Mouse (Mus musculus): ENCODE results near the gene Slc17a1. TPM values are rescaled to one million over a fixed set of nuclear protein-coding genes. Genes with fewer than 3 reads are reported as not detected.
A peak's percentile ranks its signal among the peaks of the same experiment; 100 is the strongest.

Gene Slc17a1
- total and polyA plus RNA-seq, 3 experiments = not detected

- Histone ChIP-seq H3K27me3 (replicated peaks) (no peaks in the 10 kb centered on the region), H3K9ac (ENCODE audit: insufficient read depth, low read depth) (no peak overlapping the region), H3K4me2 (ENCODE audit: insufficient read depth, low read depth, poor library complexity, severe bottlenecking) (no peak overlapping the region), H3K4me3 (replicated peaks in 1 of 3; ENCODE audit: low read depth in 2 of 3, low read length in 2 of 3, poor library complexity in 1 of 3) (no peak overlapping the region), H3K36me3 (replicated peaks in 1 of 2; ENCODE audit: control insufficient read depth in 1 of 2, insufficient read depth in 1 of 2, low read length in 1 of 2) (no peaks in the 10 kb centered on the region), H3K27ac (ENCODE audit: insufficient read depth, low read depth) (no peak overlapping the region), H3K79me2 (replicated peaks; ENCODE audit: control insufficient read depth, extremely low read depth, insufficient read depth, poor library complexity, severe bottlenecking) (no peaks in the 10 kb centered on the region), H3K4me1 (ENCODE audit: control insufficient read depth in 1 of 2, insufficient read depth in 2 of 2) (peaks cover 0 to 6% of the 10 kb centered on the region in 2 experiments; a peak in 1 of 4 replicates), H3K9me3 (replicated peaks; ENCODE audit: low read length) (no peaks in the 10 kb centered on the region)
- in situ Hi-C loops (cut with MboI; ENCODE audit: low pct_ligation_motif_present, low pct_unique_long_range_greater_than_20kb, low sequenced_read_pairs) (no loop called here), dilution Hi-C loops (cut with MboI; ENCODE audit: extremely low pct_ligation_motif_present, extremely low pct_unique_long_range_greater_than_20kb, low sequenced_read_pairs) (no loop called here)
- DNase-seq (ENCODE audit: extremely low read depth) = peak; percentile 29
- peak; percentile 53 for TF ChIP-seq RAD21 (IDR thresholded peaks at IDR 0.05; ENCODE audit: low read depth, low read length)
- TF ChIP-seq CTCF (conservative IDR thresholded peaks at IDR 0.05 in 1 of 2, IDR thresholded peaks at IDR 0.05 in 1 of 2; ENCODE audit: low read depth in 2 of 2, low read length in 2 of 2) = peak; percentile 15 to 57; a peak in 2 of 4 replicates
- no peak for TF ChIP-seq MXI1 (IDR thresholded peaks at IDR 0.05; ENCODE audit: low read depth, low read length)
- peak; percentile 47 for TF ChIP-seq SMC3 (IDR thresholded peaks at IDR 0.05; ENCODE audit: low read depth, low read length)
Observed at GRCm38 (mm10) chr13:23942861-23943260, 75.3 kb downstream of the Slc17a1 start.

Other genes with a start within 250 kb of the Slc17a1 start
Only the 20 nearest of the 23 such genes appear.
- 436 and 456 TPM in 2 replicates for gene Hist1h2bc, start 183.6 kb upstream of the Slc17a1 start, total RNA-seq (2012; rRNA removed)
- 16.1 and 17.4 TPM in 2 replicates for gene Hist1h2bc, start 183.6 kb upstream of the Slc17a1 start, total RNA-seq (2014; rRNA removed)
- 1.1 and 2.2 TPM in 2 replicates for gene Hist1h2bc, start 183.6 kb upstream of the Slc17a1 start, polyA plus RNA-seq (2012; ENCODE audit: insufficient read length, low read depth)
- 0.38 and 0.76 TPM in 2 replicates for gene Hist1h1t, start 171.9 kb upstream of the Slc17a1 start, total RNA-seq (2012; rRNA removed)
- not detected in 2 replicates for gene Hist1h1t, start 171.9 kb upstream of the Slc17a1 start, total RNA-seq (2014; rRNA removed)
- not detected in 2 replicates for gene Hist1h1t, start 171.9 kb upstream of the Slc17a1 start, polyA plus RNA-seq (2012; ENCODE audit: insufficient read length, low read depth)
- 1,176 and 1,374 TPM in 2 replicates for gene Hist1h4c, start 169.3 kb upstream of the Slc17a1 start, total RNA-seq (2012; rRNA removed)
- 3.9 and 6.9 TPM in 2 replicates for gene Hist1h4c, start 169.3 kb upstream of the Slc17a1 start, total RNA-seq (2014; rRNA removed)
- gene Hist1h4c, start 169.3 kb upstream of the Slc17a1 start, polyA plus RNA-seq (2012; ENCODE audit: insufficient read length, low read depth) = 0.76 and 1.2 TPM in 2 replicates
- gene Hfe, start 156.9 kb upstream of the Slc17a1 start, total RNA-seq (2012; rRNA removed) = 0.08 and 0.50 TPM in 2 replicates
- 0.16 and 0.39 TPM in 2 replicates for gene Hfe, start 156.9 kb upstream of the Slc17a1 start, total RNA-seq (2014; rRNA removed)
- 0.67 and 1.0 TPM in 2 replicates for gene Hfe, start 156.9 kb upstream of the Slc17a1 start, polyA plus RNA-seq (2012; ENCODE audit: insufficient read length, low read depth)
- 568 and 597 TPM in 2 replicates for gene Hist1h1c, start 128.9 kb upstream of the Slc17a1 start, total RNA-seq (2012; rRNA removed)
- gene Hist1h1c, start 128.9 kb upstream of the Slc17a1 start, total RNA-seq (2014; rRNA removed) = 22.8 and 26.1 TPM in 2 replicates
- 12.5 and 13.2 TPM in 2 replicates for gene Hist1h1c, start 128.9 kb upstream of the Slc17a1 start, polyA plus RNA-seq (2012; ENCODE audit: insufficient read length, low read depth)
- gene Hist1h3c, start 122.1 kb upstream of the Slc17a1 start, total RNA-seq (2012; rRNA removed) = 1,821 and 1,847 TPM in 2 replicates
- gene Hist1h3c, start 122.1 kb upstream of the Slc17a1 start, total RNA-seq (2014; rRNA removed) = 57.5 and 73.1 TPM in 2 replicates
- 5.5 and 7.3 TPM in 2 replicates for gene Hist1h3c, start 122.1 kb upstream of the Slc17a1 start, polyA plus RNA-seq (2012; ENCODE audit: insufficient read length, low read depth)
- gene Hist1h2bb, start 121.0 kb upstream of the Slc17a1 start, total RNA-seq (2012; rRNA removed) = 2,544 and 2,852 TPM in 2 replicates
- 34.5 and 54.6 TPM in 2 replicates for gene Hist1h2bb, start 121.0 kb upstream of the Slc17a1 start, total RNA-seq (2014; rRNA removed)
- 0.53 and 1.3 TPM in 2 replicates for gene Hist1h2bb, start 121.0 kb upstream of the Slc17a1 start, polyA plus RNA-seq (2012; ENCODE audit: insufficient read length, low read depth)
- 1,936 and 2,243 TPM in 2 replicates for gene Hist1h2ab, start 116.6 kb upstream of the Slc17a1 start, total RNA-seq (2012; rRNA removed)
- gene Hist1h2ab, start 116.6 kb upstream of the Slc17a1 start, total RNA-seq (2014; rRNA removed) = 24.9 and 32.6 TPM in 2 replicates
- 2.9 TPM in 2 replicates for gene Hist1h2ab, start 116.6 kb upstream of the Slc17a1 start, polyA plus RNA-seq (2012; ENCODE audit: insufficient read length, low read depth)
- 1,913 and 2,096 TPM in 2 replicates for gene Hist1h3b, start 115.5 kb upstream of the Slc17a1 start, total RNA-seq (2012; rRNA removed)
- 28.9 and 44.0 TPM in 2 replicates for gene Hist1h3b, start 115.5 kb upstream of the Slc17a1 start, total RNA-seq (2014; rRNA removed)
- 5.4 and 5.5 TPM in 2 replicates for gene Hist1h3b, start 115.5 kb upstream of the Slc17a1 start, polyA plus RNA-seq (2012; ENCODE audit: insufficient read length, low read depth)
- 2,309 and 2,552 TPM in 2 replicates for gene Hist1h4b, start 110.7 kb upstream of the Slc17a1 start, total RNA-seq (2012; rRNA removed)
- gene Hist1h4b, start 110.7 kb upstream of the Slc17a1 start, total RNA-seq (2014; rRNA removed) = 14.3 and 24.8 TPM in 2 replicates
- gene Hist1h4b, start 110.7 kb upstream of the Slc17a1 start, polyA plus RNA-seq (2012; ENCODE audit: insufficient read length, low read depth) = 3.5 and 11.8 TPM in 2 replicates
- 1,167 and 1,215 TPM in 2 replicates for gene Hist1h4a, start 106.5 kb upstream of the Slc17a1 start, total RNA-seq (2012; rRNA removed)
- gene Hist1h4a, start 106.5 kb upstream of the Slc17a1 start, total RNA-seq (2014; rRNA removed) = 14.2 and 18.4 TPM in 2 replicates
- 3.3 and 4.4 TPM in 2 replicates for gene Hist1h4a, start 106.5 kb upstream of the Slc17a1 start, polyA plus RNA-seq (2012; ENCODE audit: insufficient read length, low read depth)
- gene Hist1h3a, start 105.4 kb upstream of the Slc17a1 start, total RNA-seq (2012; rRNA removed) = 1,392 and 1,471 TPM in 2 replicates
- 60.5 and 78.5 TPM in 2 replicates for gene Hist1h3a, start 105.4 kb upstream of the Slc17a1 start, total RNA-seq (2014; rRNA removed)
- gene Hist1h3a, start 105.4 kb upstream of the Slc17a1 start, polyA plus RNA-seq (2012; ENCODE audit: insufficient read length, low read depth) = 3.2 and 3.9 TPM in 2 replicates
- gene Hist1h1a, start 104.1 kb upstream of the Slc17a1 start, total RNA-seq (2012; rRNA removed) = 1,163 and 1,722 TPM in 2 replicates
- 22.2 and 30.9 TPM in 2 replicates for gene Hist1h1a, start 104.1 kb upstream of the Slc17a1 start, total RNA-seq (2014; rRNA removed)
- gene Hist1h1a, start 104.1 kb upstream of the Slc17a1 start, polyA plus RNA-seq (2012; ENCODE audit: insufficient read length, low read depth) = 1.7 and 2.4 TPM in 2 replicates
- gene Trim38, start 97.8 kb upstream of the Slc17a1 start, total RNA-seq (2012; rRNA removed) = not detected in 2 replicates
- gene Trim38, start 97.8 kb upstream of the Slc17a1 start, total RNA-seq (2014; rRNA removed) = not detected in 2 replicates
- 0.11 TPM in 1 of 2 replicates, not detected in the other for gene Trim38, start 97.8 kb upstream of the Slc17a1 start, polyA plus RNA-seq (2012; ENCODE audit: insufficient read length, low read depth)
- gene Slc17a2, start 60.8 kb upstream of the Slc17a1 start, total RNA-seq (2012; rRNA removed) = 0.04 TPM in 1 of 2 replicates, not detected in the other
- not detected in 2 replicates for gene Slc17a2, start 60.8 kb upstream of the Slc17a1 start, total RNA-seq (2014; rRNA removed)
- gene Slc17a2, start 60.8 kb upstream of the Slc17a1 start, polyA plus RNA-seq (2012; ENCODE audit: insufficient read length, low read depth) = not detected in 2 replicates
- gene Slc17a3, start 28.3 kb upstream of the Slc17a1 start, total RNA-seq (2012; rRNA removed) = not detected in 2 replicates
- not detected in 2 replicates for gene Slc17a3, start 28.3 kb upstream of the Slc17a1 start, total RNA-seq (2014; rRNA removed)
- gene Slc17a3, start 28.3 kb upstream of the Slc17a1 start, polyA plus RNA-seq (2012; ENCODE audit: insufficient read length, low read depth) = not detected in 2 replicates
- 0.08 TPM in 1 of 2 replicates, not detected in the other for gene Slc17a4, start 47.3 kb downstream of the Slc17a1 start, total RNA-seq (2012; rRNA removed)
- gene Slc17a4, start 47.3 kb downstream of the Slc17a1 start, total RNA-seq (2014; rRNA removed) = 0.23 and 0.35 TPM in 2 replicates
- 0.26 and 0.37 TPM in 2 replicates for gene Slc17a4, start 47.3 kb downstream of the Slc17a1 start, polyA plus RNA-seq (2012; ENCODE audit: insufficient read length, low read depth)
- gene Hist1h2ba, start 66.4 kb downstream of the Slc17a1 start, total RNA-seq (2012; rRNA removed) = not detected in 2 replicates
- gene Hist1h2ba, start 66.4 kb downstream of the Slc17a1 start, total RNA-seq (2014; rRNA removed) = not detected in 2 replicates
- gene Hist1h2ba, start 66.4 kb downstream of the Slc17a1 start, polyA plus RNA-seq (2012; ENCODE audit: insufficient read length, low read depth) = not detected in 2 replicates
- not detected in 2 replicates for gene Hist1h2aa, start 66.7 kb downstream of the Slc17a1 start, total RNA-seq (2012; rRNA removed)
- not detected in 2 replicates for gene Hist1h2aa, start 66.7 kb downstream of the Slc17a1 start, total RNA-seq (2014; rRNA removed)
- not detected in 2 replicates for gene Hist1h2aa, start 66.7 kb downstream of the Slc17a1 start, polyA plus RNA-seq (2012; ENCODE audit: insufficient read length, low read depth)
- not detected in 2 replicates for gene Scgn, start 123.5 kb downstream of the Slc17a1 start, total RNA-seq (2012; rRNA removed)
- not detected in 2 replicates for gene Scgn, start 123.5 kb downstream of the Slc17a1 start, total RNA-seq (2014; rRNA removed)
- not detected in 2 replicates for gene Scgn, start 123.5 kb downstream of the Slc17a1 start, polyA plus RNA-seq (2012; ENCODE audit: insufficient read length, low read depth)

Data from CH12.LX (cell line).